Mouse (Mus musculus): ENCODE results near the gene Coq7. TPM values are rescaled to one million over a fixed set of nuclear protein-coding genes. Genes with fewer than 3 reads are reported as not detected.

Gene Coq7
- total RNA-seq (2021) = 10 to 100 TPM; 38.3 to 40.2 TPM
- long read RNA-seq, experiment 1, transcript Coq7-201 (6 exons, 914 nt) = major isoform, 75 of 80 reads
- long read RNA-seq, experiment 1, partial matches to known transcripts = 2 of 80 reads
- long read RNA-seq, experiment 1, other reads (novel, unspliced or antisense) = 3 of 80 reads
- long read RNA-seq, experiment 2, transcript Coq7-201 (6 exons, 914 nt) = major isoform, 32 of 36 reads
- long read RNA-seq, experiment 2, partial matches to known transcripts = 1 of 36 reads
- long read RNA-seq, experiment 2, other reads (novel, unspliced or antisense) = 2 of 36 reads

DNA sequence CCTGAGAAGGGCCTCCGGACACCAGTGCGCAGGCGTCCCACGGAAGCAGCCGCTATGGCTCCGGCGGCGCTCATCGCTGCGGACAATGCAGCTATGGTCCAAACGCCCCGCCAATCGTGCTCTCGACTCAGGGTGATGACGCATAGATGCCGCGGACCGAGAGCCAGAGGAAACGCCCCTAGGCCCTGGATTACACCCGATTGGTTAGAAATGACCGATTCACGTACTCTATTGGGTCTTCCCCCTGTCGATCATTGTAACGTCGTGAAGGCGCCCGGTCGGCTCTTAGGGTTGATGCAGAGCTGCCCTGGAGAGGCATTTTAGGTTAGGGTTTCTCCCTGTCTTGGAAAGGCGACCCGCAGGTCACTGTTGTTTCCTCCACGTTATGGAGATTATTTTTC is at the start of gene Coq7:
Gene Coq7, minus strand, starts transcription at position 179 of the 401 bp plus-strand sequence.
- DNase-seq = peak; percentile 91 to 92

DNA sequence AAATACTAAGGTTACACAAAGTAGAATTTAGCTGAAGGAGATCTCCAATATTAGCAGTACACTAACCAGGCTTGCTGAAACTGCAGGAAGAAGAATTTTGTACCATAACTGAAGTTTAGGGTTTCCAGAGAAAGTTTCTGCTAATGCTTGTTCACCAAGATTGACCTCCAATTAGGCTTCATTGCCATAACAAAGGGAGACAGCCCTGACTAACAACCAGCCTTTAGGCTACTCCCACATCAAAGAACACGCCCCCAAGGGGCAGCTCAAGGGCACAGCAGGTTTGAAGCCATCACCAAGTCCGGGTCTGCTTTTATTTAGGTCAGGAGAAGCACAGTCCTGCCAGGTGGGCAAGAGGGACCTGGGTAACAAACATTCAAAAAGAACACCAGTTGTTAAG is 46.8 kb upstream of the Coq7 start:
- DNase-seq = no peak

GRCm38 (mm10) chr7:118578269-118578668 is 45.1 kb upstream of the Coq7 start:
- no peak for DNase-seq

- peak in 1 of 2 experiments; percentile 22 for DNase-seq
Measured at GRCm38 (mm10) chr7:118572039-118572438, 38.9 kb upstream of the Coq7 start.

DNA sequence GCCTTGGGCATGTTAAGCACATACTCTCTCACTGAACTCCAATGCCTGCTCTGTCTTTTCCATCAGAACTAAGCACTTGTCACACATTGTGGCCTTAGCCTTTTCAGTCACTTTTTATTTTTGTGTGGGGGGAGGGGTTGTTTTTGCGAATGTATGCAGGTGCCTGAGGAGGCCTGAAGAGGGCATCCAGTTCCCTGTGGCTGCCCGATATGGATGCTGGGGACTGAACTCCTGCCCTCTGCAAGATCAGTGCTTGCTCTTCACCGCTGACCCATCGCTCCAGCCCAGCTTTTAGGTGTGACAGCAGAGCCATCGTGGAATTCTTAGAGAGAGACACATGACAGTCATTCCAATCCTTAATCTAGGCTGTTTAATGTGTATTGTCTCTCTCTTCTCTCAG is 38.2 kb upstream of the Coq7 start:
- DNase-seq = no peak

DNA sequence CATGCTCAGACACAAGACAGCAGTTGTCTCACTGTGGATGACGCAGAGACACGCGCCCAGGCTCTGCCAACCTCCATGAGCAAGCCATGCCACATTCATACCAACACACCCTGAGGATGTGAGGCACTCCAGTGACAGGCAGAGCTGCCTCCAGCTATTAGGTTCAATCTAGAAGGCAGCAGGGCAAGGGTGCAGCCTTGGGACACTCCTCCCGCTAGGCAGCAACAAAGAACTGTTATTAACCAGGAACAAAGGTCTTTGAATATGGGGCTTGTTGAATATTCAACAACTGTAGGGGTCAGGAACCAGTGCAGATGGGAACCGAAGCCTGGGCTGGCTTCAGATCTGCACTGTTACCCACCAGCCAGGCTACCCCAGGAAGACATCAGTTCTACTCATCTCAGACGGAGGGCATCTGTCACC is 36.0 kb upstream of the Coq7 start:
- DNase-seq = no peak

GRCm38 (mm10) chr7:118554290-118554689 is 21.1 kb upstream of the Coq7 start:
- no peak for DNase-seq

GRCm38 (mm10) chr7:118553881-118554280 is 20.7 kb upstream of the Coq7 start:
- no peak for DNase-seq

GRCm38 (mm10) chr7:118547451-118547850 is 14.3 kb upstream of the Coq7 start:
- no peak for DNase-seq

DNA sequence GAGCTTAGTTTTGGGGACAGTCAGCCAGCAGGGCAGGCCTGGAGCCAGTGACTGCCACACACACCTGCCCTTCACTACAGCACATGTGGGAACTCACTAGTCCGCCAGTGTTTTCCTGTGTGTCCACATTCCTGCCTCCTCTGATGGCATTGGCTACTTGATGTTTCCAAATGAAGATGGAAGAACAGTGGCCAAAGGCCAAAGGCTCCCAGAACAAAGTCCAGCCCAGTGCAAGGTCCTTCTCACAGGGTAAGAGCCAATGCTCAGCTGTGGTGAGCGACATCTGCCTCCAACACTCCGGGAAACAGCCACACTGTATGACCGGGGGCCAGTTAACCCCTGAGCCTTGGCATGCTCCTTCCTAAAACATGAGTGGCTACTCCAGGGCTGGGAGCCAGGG is 11.0 kb upstream of the Coq7 start:
- DNase-seq = no peak

DNA sequence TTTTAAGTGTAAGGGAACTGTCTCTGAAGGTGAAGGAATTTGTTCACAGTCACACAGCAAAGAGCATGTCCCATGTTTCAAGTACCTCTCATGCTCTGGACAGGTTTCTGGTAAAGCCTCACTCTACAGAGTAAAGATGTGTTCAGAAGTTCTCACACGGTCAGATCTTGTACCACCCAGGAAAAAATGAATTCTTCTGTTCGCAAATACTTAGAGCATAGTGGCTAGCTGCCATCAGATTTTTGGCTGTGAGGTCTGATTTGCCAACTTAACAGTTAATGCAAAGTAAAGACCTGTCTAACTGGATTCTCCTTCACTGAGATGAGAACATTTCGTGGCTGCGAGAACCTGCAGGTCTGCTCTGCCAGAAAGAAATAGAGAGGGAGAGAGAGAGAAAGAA is 1.9 kb upstream of the Coq7 start:
- no peak for DNase-seq

DNA sequence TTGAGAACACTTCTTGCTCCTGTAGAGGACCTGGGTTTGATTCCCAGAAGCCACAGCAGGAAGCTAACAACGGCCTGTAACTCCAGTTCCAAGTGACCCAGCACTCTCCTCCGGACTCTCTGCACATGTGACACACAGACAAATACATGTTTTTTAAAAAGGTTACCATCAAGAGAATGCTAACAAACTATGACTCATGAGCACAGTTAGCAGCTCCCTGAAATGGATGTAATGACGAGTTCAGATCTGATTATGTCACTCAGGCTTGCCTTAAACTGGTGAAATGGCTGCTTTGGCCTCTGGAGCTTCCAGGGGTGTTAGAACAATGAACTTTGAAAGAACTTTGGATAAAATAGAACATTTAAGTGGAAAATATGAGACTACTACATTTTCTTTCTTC is 1.2 kb upstream of the Coq7 start:
- no peak for DNase-seq

DNA sequence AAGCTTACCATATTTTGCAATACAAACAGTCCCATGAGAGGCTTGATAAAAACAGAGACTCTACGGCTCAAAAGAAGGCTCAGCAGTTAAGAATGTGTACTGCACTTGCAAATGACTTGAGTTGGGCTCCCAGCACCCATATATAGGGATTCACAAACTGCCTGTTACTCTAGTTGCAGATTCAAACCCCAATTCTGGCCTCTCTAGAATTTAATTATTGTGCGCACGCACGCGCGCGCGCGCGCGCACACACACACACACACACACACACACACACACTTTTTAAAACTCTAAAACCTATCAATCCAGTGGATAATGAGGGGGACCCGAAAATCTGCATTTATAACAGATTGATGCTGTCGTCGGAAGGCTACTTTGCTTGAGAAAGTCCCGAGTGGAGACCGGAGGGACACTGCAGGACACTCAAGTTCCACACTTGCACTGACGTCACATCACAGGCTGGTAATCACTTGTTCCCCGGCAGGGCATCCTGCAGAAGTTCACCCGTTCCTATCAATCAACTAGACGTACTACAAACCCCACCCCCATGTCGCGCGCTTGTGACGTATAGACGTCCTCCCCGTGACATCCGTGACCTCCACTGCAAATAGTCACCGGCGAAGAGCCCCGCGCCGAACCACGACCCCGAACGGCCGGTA is 508 bp downstream of the Coq7 start:
- peak; percentile 97 to 98 for DNase-seq

GRCm38 (mm10) chr7:118526967-118527366 is 6.2 kb downstream of the Coq7 start:
- peak in 1 of 2 experiments; percentile 43 for DNase-seq

GRCm38 (mm10) chr7:118522077-118522476 is 11.1 kb downstream of the Coq7 start:
- no peak for DNase-seq

DNA sequence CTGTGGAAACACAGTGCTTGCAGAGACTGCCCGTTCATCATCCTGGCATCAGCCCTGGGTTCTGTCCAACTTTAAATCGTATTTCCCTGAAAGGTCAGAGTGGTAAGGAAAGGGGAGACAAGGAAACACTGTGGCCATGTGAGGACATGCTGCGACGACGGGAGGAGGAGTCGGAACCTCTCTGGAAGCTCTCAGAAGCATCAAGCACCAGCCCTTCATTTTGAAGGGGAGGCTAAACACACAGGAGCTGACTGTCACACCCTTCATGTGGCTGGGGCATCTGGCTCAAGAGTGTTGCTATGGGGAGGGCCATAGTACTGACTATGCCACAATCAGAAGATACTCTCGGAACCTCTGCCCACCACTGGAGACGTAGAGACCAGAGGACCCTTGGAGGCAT is 13.5 kb downstream of the Coq7 start:
- DNase-seq = no peak

GRCm38 (mm10) chr7:118518687-118519086 is 14.5 kb downstream of the Coq7 start:
- peak; percentile 83 to 89 for DNase-seq

- DNase-seq = no peak
Measured at GRCm38 (mm10) chr7:118517819-118518218, 15.3 kb downstream of the Coq7 start.

DNA sequence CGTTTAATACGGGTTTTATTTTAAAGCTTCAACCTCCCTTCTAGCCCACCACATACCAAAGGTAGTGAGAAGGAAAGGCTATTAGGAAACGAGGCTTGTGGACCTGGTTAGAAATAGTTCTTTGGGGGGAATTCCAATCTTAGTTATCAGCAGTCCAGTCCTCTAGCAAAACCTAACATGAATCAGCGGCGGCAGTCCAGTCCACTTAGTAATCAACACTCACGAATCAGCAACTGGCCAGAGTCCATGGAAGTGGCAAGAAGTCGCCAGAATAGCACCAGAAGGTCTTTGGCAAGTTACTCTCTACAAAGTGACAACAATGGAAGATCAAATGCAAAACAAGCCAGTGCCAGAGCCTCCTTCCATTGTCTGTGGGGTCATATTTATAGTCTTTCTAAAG is 24.6 kb downstream of the Coq7 start:
- DNase-seq = no peak

- DNase-seq = no peak
Measured at GRCm38 (mm10) chr7:118503844-118504243, 29.3 kb downstream of the Coq7 start.

GRCm38 (mm10) chr7:118502333-118502732 is 30.8 kb downstream of the Coq7 start:
- no peak for DNase-seq

- no peak for DNase-seq
Measured at GRCm38 (mm10) chr7:118499784-118500435, 33.2 kb downstream of the Coq7 start.

All from adrenal gland, postnatal 36 days (tissue).